Mouse (Mus musculus) embryo, embryonic 10.5 days (tissue): Measurements from ENCODE around the gene Rnf4.

ENCODE experiments used
- DNase-seq: peaks from one replicate; pipeline ENCODE4 v3.0.0-alpha.2; 2015; ENCODE audit warnings: low spot score

Rnf4 gene

GRCm38 (mm10) chr5:34336775-34337450 lies 824 bp downstream of the Rnf4 start:
- peak; percentile 77 for DNase-seq

DNA sequence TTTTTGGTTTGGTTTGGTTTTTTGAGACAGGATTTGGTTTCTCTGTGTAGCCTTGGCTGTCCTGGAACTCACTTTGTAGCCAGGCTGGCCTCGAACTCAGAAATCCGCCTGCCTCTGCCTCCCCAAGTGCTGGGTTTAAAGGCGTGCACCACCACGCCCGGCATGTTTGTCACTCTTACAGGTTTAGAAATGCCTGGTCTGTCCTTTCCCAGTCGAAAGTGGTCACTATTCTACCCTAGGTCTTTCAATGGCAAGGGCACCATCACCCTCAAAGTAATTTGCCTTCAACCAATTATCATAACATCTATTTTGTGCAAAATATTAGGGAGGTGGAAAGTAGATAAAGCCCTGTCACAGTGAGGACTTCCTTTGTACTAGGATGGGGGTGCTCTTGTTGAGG lies 4.2 kb downstream of the Rnf4 start:
- no peak for DNase-seq

DNA sequence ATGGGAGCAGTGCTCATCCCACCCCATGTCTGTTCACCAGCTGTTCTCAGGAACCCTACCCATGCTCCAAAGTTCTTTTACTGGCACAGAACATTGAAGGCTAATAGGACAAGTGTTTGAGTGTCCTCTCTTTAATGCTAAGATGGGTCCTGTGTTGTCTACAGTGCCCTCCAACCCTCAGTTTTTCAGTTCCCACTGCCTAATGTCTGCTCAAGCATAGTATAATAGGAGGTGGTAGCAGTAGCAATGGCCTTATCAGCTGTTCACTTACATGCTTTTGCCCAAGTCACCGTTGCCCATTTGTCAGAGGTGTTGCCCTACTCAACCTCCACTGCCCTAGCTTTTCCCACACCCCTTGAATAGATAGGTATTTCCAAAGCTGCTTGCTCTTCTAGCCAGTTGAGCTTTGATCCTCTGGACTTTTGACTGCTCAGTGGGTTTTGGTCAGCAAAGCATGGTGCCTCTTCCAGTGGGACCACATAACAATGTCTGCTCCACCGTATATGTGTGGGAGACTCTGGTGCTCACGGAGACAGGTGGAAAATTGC lies 16.1 kb downstream of the Rnf4 start:
- DNase-seq = no peak

GRCm38 (mm10) chr5:34360261-34360660 lies 24.2 kb downstream of the Rnf4 start:
- DNase-seq = no peak

DNA sequence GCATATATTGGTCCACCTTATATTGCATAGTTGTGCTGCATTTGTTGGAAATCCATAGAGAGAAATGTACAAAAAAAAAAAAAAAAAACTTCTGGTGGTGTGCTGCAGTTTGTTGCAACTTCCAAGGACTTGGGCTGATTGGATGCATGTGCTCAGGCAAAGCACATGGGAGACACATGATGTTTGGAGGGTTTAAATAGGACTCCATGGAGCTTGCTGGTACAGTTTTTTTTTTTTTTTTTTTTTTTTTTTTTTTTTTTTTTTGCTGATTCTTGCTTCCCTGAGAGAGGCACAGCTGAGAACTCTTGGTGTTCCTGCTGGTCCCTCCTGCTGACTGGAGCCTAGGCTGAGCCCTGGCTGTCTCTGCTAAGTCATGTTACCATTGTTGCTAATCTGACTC lies 27.0 kb downstream of the Rnf4 start:
- no peak for DNase-seq

GRCm38 (mm10) chr5:34368551-34369290 lies 32.6 kb downstream of the Rnf4 start:
- DNase-seq = peak; percentile 5

DNA sequence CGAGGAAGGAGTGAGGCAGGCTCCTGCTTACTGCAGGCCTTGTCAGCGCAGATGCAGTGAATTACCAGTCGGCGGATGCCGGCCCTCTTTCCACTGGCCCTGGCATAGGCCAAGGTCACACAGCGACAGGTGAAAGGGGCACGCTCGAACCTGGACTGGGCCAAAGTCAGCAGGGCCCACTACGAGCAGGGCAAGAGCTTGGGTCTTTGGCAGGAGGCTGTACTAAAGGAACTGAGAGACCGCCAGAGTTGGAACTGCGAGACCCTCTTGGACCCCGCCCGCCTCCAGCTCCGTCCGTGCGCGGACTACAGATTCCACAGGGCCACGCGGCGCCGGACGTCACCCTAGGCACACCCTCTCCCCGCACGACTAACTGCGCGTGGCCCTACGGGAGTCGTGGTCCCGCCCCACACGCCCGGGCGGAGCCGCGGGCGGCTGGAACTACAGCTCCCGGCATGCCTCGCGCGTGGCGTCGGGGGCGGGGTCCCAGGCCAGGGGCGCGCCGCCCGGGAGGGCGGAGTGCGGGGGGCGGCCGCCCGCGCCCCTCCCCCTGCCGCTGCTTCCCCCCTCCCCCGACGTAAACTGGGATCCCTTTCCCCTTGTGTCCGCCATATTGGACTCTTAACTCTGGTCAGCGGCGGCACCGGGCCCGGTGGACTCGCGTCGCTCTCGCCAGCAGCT lies 33.4 kb downstream of the Rnf4 start, which contains the start of gene Fam193a:
TSS of gene Fam193a (plus strand) at position 593 of the 681 bp plus-strand sequence.
- peak; percentile 96 for DNase-seq

DNA sequence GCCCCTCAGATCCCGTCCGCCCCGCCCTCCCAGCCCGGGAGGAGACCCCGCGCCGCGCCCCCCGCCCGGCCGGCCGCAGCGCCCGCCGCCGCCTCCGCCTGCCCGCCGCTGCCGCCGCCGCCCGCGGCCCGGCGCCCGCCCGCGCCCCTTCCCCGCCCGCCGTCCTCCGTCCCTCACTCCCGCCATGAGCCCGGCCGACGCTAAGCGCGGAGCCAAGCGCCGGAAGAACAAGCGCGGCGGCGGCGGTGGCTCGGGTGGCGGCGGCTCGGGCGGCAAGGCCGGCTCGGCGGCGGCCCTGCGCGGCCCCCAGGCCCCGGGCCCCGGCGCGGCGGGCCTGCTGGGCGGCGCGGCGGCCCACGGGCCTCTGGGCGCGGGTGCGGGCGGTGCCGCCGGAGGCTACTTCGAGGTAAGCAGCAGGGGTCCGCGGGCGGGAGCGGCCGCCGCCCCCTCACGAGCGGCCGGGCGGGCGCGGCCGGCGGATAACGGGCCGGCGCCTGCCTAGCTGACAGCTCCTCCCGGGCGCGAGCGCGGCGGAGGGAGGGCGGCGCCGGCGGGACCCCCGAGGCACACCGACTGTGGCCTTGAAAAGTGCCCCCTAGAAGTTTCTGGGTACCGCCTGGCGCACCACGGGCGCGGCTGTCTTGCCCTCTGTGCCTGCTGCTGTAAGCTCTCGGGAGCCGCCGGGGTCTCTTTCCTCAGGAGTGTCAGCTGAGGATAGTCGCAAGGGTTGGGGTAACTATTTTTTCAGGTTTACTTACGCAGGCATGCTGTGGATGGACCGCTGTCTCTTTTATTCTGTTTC lies 34.1 kb downstream of the Rnf4 start:
- peak; percentile 41 for DNase-seq

GRCm38 (mm10) chr5:34370840-34371239 lies 34.8 kb downstream of the Rnf4 start:
- DNase-seq = peak; percentile 8

- DNase-seq = no peak
Observed at GRCm38 (mm10) chr5:34372141-34372540, 36.1 kb downstream of the Rnf4 start.

GRCm38 (mm10) chr5:34372541-34372940 lies 36.5 kb downstream of the Rnf4 start:
- no peak for DNase-seq

GRCm38 (mm10) chr5:34378787-34379186 lies 42.7 kb downstream of the Rnf4 start:
- DNase-seq = no peak

- no peak for DNase-seq
Observed at GRCm38 (mm10) chr5:34381700-34382099, 45.6 kb downstream of the Rnf4 start.

DNA sequence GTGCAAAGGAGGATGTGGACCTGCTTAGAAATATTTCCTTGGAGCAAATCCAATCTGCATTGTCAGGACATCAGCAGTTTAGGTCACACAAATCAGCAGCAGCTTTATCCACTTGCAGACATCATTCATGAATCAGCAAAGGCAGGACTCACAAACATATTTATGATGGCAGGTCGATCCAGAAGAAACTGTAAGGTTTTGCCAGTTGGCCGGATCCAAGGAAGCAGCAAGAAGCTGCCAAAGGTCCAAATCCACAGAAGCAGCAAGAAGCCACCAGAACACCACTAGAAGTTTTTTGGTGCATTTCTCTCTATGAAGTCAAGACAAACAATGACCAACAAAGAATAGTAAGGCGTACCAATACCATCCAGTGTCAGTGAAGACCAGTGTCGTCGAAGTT lies 49.5 kb downstream of the Rnf4 start:
- no peak for DNase-seq

GRCm38 (mm10) chr5:34386744-34387143 lies 50.7 kb downstream of the Rnf4 start:
- DNase-seq = no peak

GRCm38 (mm10) chr5:34393251-34393650 lies 57.2 kb downstream of the Rnf4 start:
- DNase-seq = no peak

DNA sequence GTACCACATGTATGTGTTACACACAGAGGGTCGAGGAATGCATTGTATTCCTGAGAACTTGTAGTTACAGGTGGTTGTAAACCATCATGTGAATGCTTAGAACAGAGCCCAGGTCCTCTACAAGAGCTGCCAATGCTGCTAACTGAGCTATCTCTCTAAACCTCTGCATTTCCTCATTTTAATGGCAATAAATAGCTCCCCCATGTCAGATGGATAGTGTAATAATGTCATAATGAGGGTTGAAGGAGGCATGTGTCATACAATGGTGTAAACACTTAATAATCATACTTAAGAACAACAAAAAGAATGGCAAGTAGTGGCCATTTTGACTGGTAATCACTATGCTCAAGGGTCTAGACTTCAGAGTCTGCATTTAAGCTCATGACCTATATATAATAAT lies 59.3 kb downstream of the Rnf4 start:
- DNase-seq = no peak

GRCm38 (mm10) chr5:34395850-34396540 lies 59.9 kb downstream of the Rnf4 start:
- no peak for DNase-seq

- no peak for DNase-seq
Observed at GRCm38 (mm10) chr5:34397866-34398265, 61.8 kb downstream of the Rnf4 start.

DNA sequence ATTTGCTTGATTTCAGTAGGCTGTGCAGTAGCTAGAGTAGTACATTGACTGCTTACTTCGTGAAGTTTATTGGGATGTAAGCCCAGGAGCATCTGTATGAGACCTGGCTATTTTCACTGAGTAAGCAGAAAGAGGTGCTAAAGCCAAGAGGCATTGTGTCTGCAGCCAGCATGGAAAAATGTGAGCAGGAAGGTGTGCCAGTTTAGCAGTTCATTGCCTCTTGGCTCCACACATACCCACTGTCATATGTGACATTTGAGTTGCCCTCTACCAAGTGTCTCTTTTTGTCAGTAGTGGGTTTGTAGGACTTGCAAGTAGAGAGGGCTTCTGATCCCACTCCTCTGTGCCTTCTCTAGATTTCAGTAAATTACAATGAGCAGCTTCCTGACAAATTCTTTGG lies 62.2 kb downstream of the Rnf4 start:
- DNase-seq = no peak
